Mouse (Mus musculus) cerebellum, adult 2 months (tissue): ENCODE measurements around the gene Krt72. TPM values are rescaled to one million over a fixed set of nuclear protein-coding genes. Genes with fewer than 3 reads are reported as not detected.
A peak's percentile ranks its signal among the peaks of the same experiment; 100 is the strongest.

Experiments
- DNase-seq, 2 experiments: peaks; one replicate each; pipeline ENCODE4 v3.0.0; 2021
- H3K27ac ChIP-seq: fragments of 200-500 bp; 2 replicates; pipeline ENCODE4 v1.5.1; 2012; ENCODE audit warnings: low read length, control low read depth, inconsistent platforms; ENCODE audit not compliant: insufficient read depth
- H3K27me3 ChIP-seq: fragments of 200-500 bp; 2 replicates; pipeline ENCODE4 v1.6.1; 2012; ENCODE audit warnings: inconsistent platforms, mild to moderate bottlenecking, low read length, moderate library complexity; ENCODE audit not compliant: control insufficient read depth, insufficient read depth
- H3K4me1 ChIP-seq: fragments of 200-500 bp; 2 replicates; pipeline ENCODE4 v1.6.1; 2011; ENCODE audit warnings: low read length; ENCODE audit not compliant: control insufficient read depth, insufficient read depth
- H3K4me3 ChIP-seq: fragments of 200-500 bp; replicated peaks from 2 replicates; pipeline ENCODE3; 2011; ENCODE audit warnings: mild to moderate bottlenecking, low read depth, low read length, control low read depth; ENCODE audit not compliant: insufficient read depth
- CTCF ChIP-seq: fragments of 200-500 bp; IDR thresholded peaks from 2 replicates; pipeline ENCODE4 v1.5.1; 2011; ENCODE audit warnings: low read depth, mild to moderate bottlenecking, control low read depth, low read length, moderate library complexity, borderline replicate concordance; ENCODE audit not compliant: insufficient read depth
- POLR2A ChIP-seq: fragments of 200-500 bp; IDR thresholded peaks from 2 replicates; pipeline ENCODE4 v1.6.1; 2011; ENCODE audit warnings: low read length, control low read depth, borderline replicate concordance; ENCODE audit not compliant: insufficient read depth
- WGBS: fragments of 180-500 bp; shearing (Covaris S2); methylation state at CpG from one replicate; pipeline ENCODE4 v1.1.7; 2018; 5-methylcytosine and 5-hydroxymethylcytosine counted together
- polyA plus RNA-seq: library from polyadenylated mRNA; depleted of rRNA; stranded (reverse); fragments of >200 nt; gene quantifications from 2 replicates; pipeline ENCODE4 v1.2.3, GENCODE M21; 2012; rRNA removed

Krt72 gene
- polyA plus RNA-seq: not detected in 2 replicates

GRCm38 (mm10) chr15:101786360-101786759 lies at the start of gene Krt72:
Gene Krt72, minus strand, starts transcription at chr15:101786460.
- no peak for TF ChIP-seq CTCF
- TF ChIP-seq POLR2A: no peak
- no peak within 1 kb of the TSS for H3K27ac ChIP-seq
- H3K27me3 ChIP-seq: no peaks in the 10 kb centered on the region
- DNase-seq: no peak
- H3K4me3 ChIP-seq: no peak within 1 kb of the TSS
- 69% methylated on average over 18 of the region's 18 CpGs for WGBS
- H3K4me1 ChIP-seq: no peaks in the 10 kb centered on the region

GRCm38 (mm10) chr15:101834784-101835328 lies 48.6 kb upstream of the Krt72 start:
- TF ChIP-seq CTCF: no peak
- TF ChIP-seq POLR2A: no peak
- no peaks in the 10 kb centered on the region for H3K4me1 ChIP-seq
- no peaks in the 10 kb centered on the region for H3K27me3 ChIP-seq
- H3K27ac ChIP-seq: no peak overlapping the region
- no peak for DNase-seq
- H3K4me3 ChIP-seq: no peak overlapping the region
- 68% methylated on average over 5 of the region's 5 CpGs for WGBS

GRCm38 (mm10) chr15:101833131-101833530 lies 46.9 kb upstream of the Krt72 start:
- Histone ChIP-seq H3K27me3 (no peaks in the 10 kb centered on the region), H3K27ac (no peak overlapping the region), H3K4me1 (no peaks in the 10 kb centered on the region), H3K4me3 (no peak overlapping the region)
- WGBS: 61% methylated on average over 6 of the region's 6 CpGs
- TF ChIP-seq CTCF: no peak
- TF ChIP-seq POLR2A: no peak
- DNase-seq: no peak

- no peaks in the 10 kb centered on the region for H3K4me1 ChIP-seq
- WGBS: 76% methylated on average over 5 of the region's 5 CpGs
- no peak overlapping the region for H3K4me3 ChIP-seq
- H3K27ac ChIP-seq: no peak overlapping the region
- TF ChIP-seq POLR2A: no peak
- no peak for TF ChIP-seq CTCF
- no peak for DNase-seq
- no peaks in the 10 kb centered on the region; the same call in 1 of the 2 replicates for H3K27me3 ChIP-seq
Measured at GRCm38 (mm10) chr15:101829441-101829840, 43.2 kb upstream of the Krt72 start.

- no peaks in the 10 kb centered on the region for H3K4me1 ChIP-seq
- H3K27ac ChIP-seq: no peak overlapping the region
- 25% methylated on average over 3 of the region's 3 CpGs for WGBS
- no peaks in the 10 kb centered on the region for H3K27me3 ChIP-seq
- DNase-seq: no peak
- no peak overlapping the region for H3K4me3 ChIP-seq
- no peak for TF ChIP-seq CTCF
- TF ChIP-seq POLR2A: no peak
Measured at GRCm38 (mm10) chr15:101821786-101822185, 35.5 kb upstream of the Krt72 start.

- H3K4me1 ChIP-seq: no peaks in the 10 kb centered on the region
- no peak within 1 kb of the TSS for H3K27ac ChIP-seq
- TF ChIP-seq POLR2A (no peak), CTCF (no peak)
- no peaks in the 10 kb centered on the region for H3K27me3 ChIP-seq
- WGBS: 70% methylated on average over 16 of the region's 16 CpGs
- DNase-seq: peak in 1 of 2 experiments; percentile 1
- H3K4me3 ChIP-seq: no peak within 1 kb of the TSS
Measured at GRCm38 (mm10) chr15:101817875-101818274, 31.6 kb upstream of the Krt72 start, which contains the start of gene Krt2. Gene Krt2, minus strand, starts transcription at chr15:101818169.

- H3K27ac ChIP-seq: no peak overlapping the region
- H3K27me3 ChIP-seq: no peaks in the 10 kb centered on the region
- no peak for DNase-seq
- no peaks in the 10 kb centered on the region for H3K4me1 ChIP-seq
- no peak overlapping the region for H3K4me3 ChIP-seq
- WGBS: 36% methylated on average over 11 of the region's 11 CpGs
- TF ChIP-seq CTCF: no peak
- TF ChIP-seq POLR2A: no peak
Measured at GRCm38 (mm10) chr15:101803052-101803822, 17.0 kb upstream of the Krt72 start.
